Mouse (Mus musculus): ENCODE measurements around the gene Tmc8. TPM values are rescaled to one million over a fixed set of nuclear protein-coding genes. Genes with fewer than 3 reads are reported as not detected.

The Tmc8 gene
- polyA plus RNA-seq, 1 experiment from 2014 or later, result 5.2 TPM

DNA sequence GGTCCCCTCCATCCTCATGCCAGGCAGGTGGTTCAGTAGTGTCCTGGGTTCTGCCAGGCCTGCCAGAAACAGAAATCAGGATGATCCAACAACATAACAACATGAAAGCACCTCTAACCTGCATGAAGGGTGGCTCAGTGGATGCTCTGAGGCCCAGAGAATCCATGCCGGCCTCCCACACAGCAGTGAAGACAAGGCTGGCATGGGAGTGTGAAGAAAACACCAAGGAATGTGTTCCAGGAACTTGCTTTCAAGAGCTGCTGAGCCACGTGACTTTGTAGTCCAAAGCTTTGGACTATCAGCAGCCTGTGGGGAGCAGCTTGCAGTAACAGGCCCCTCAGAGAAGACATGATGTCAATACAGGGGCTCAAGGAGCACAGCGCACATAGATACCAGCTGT is 15.6 kb upstream of the Tmc8 start:
- Histone ChIP-seq H3K4me2 (ENCODE audit: low read length) (no peak overlapping the region), H3K9ac (ENCODE audit: low read length) (no peak overlapping the region), H3K27ac (ENCODE audit: low read depth) (no peak overlapping the region), H3K9me3 (ENCODE audit: control insufficient read depth, low read length) (no peaks in the 10 kb centered on the region), H3K27me3 (replicated peaks; ENCODE audit: control insufficient read depth, insufficient read depth, low read length) (no peaks in the 10 kb centered on the region), H3K4me1 (replicated peaks; ENCODE audit: control insufficient read depth, insufficient read depth, low read length) (0 out of 2 replicates have a peak, but pooled peaks cover 4% of the 10 kb centered on the region), H3K4me3 (ENCODE audit: low read depth, low read length) (no peak overlapping the region), H3K36me3 (ENCODE audit: control insufficient read depth, insufficient read depth, low read length) (peaks cover 40% of the 10 kb centered on the region)
- ATAC-seq (replicated peaks; ENCODE audit: low FRiP score, low TSS enrichment, low read depth), result no peak
- WGBS, result 86% methylated on average over 3 of the region's 3 CpGs
- DNase-seq (ENCODE audit: low spot score), result no peak

DNA sequence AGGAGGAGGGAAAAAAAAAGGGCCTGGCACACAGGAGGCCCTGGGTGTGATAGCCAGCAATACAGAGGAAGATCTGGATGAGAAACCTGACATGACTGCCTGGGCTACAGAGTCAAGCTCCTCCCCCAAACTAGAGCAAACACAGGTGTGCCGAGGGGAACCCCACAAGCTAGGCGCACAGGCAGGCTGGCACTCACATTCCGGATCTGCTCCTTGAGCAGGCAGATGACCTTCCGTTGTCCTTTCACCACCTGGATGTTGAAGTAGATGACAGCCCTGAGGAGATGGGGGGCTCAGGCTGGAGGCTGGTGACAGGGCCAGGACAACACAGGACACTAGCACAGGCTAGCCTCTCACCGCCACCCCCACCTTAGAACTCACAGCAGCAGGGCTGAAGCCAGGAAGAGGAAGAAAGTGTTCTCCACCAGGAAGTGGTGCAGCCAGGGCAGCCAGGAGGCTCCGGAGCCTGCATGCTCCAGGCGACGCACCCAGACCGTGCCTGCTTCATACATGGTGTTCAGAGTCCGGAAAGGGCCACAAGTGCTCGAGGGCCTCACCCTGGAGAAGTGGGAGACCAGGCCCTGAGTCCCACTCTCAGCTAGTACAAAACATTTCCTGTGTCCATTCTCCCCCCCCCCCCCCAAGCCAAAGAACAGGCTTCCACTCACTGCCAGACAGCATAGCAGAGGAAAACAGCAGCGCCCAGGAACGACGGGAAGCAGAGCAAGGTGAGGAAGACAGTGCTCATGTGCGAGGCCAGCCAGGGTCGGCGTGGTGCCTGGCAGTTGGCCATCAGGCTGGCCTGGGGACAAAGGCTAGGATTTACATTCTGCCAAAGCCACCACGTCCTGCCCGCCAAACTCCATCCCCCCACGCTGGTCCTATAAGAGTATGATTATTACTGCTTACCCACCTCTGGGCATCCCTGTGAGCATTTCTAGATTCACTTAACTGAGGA is 12.9 kb upstream of the Tmc8 start:
- no peaks in the 10 kb centered on the region for H3K27me3 ChIP-seq (replicated peaks; ENCODE audit: control insufficient read depth, insufficient read depth, low read length)
- DNase-seq (ENCODE audit: low spot score), result no peak
- 0 out of 2 replicates have a peak overlapping the region, but pooled peaks have one; percentile 11 for H3K27ac ChIP-seq (ENCODE audit: low read depth)
- no peak overlapping the region for H3K4me2 ChIP-seq (ENCODE audit: low read length)
- 0 out of 2 replicates have a peak, but pooled peaks cover 4% of the 10 kb centered on the region for H3K4me1 ChIP-seq (replicated peaks; ENCODE audit: control insufficient read depth, insufficient read depth, low read length)
- ATAC-seq (replicated peaks; ENCODE audit: low FRiP score, low TSS enrichment, low read depth), result no peak
- 73% methylated on average over 20 of the region's 20 CpGs for WGBS
- H3K9ac ChIP-seq (ENCODE audit: low read length), result no peak overlapping the region
- H3K4me3 ChIP-seq (ENCODE audit: low read depth, low read length), result no peak overlapping the region
- peaks cover 24% of the 10 kb centered on the region for H3K36me3 ChIP-seq (ENCODE audit: control insufficient read depth, insufficient read depth, low read length)
- H3K9me3 ChIP-seq (ENCODE audit: control insufficient read depth, low read length), result no peaks in the 10 kb centered on the region

- ATAC-seq (replicated peaks; ENCODE audit: low FRiP score, low TSS enrichment, low read depth) (no peak), DNase-seq (ENCODE audit: low spot score) (no peak)
- H3K4me1 ChIP-seq (replicated peaks; ENCODE audit: control insufficient read depth, insufficient read depth, low read length), result 0 out of 2 replicates have a peak, but pooled peaks cover 4% of the 10 kb centered on the region
- H3K27ac ChIP-seq (ENCODE audit: low read depth), result 0 out of 2 replicates have a peak overlapping the region, but pooled peaks have one; percentile 11
- no peak overlapping the region for H3K4me3 ChIP-seq (ENCODE audit: low read depth, low read length)
- WGBS, result 64% methylated on average over 7 of the region's 7 CpGs
- no peak overlapping the region for H3K9ac ChIP-seq (ENCODE audit: low read length)
- H3K36me3 ChIP-seq (ENCODE audit: control insufficient read depth, insufficient read depth, low read length), result peaks cover 21% of the 10 kb centered on the region
- no peaks in the 10 kb centered on the region for H3K27me3 ChIP-seq (replicated peaks; ENCODE audit: control insufficient read depth, insufficient read depth, low read length)
- H3K4me2 ChIP-seq (ENCODE audit: low read length), result no peak overlapping the region
- H3K9me3 ChIP-seq (ENCODE audit: control insufficient read depth, low read length), result no peaks in the 10 kb centered on the region
These were observed 12.2 kb upstream of the Tmc8 start for GRCm38 (mm10) chr11:117769683-117770047.

DNA sequence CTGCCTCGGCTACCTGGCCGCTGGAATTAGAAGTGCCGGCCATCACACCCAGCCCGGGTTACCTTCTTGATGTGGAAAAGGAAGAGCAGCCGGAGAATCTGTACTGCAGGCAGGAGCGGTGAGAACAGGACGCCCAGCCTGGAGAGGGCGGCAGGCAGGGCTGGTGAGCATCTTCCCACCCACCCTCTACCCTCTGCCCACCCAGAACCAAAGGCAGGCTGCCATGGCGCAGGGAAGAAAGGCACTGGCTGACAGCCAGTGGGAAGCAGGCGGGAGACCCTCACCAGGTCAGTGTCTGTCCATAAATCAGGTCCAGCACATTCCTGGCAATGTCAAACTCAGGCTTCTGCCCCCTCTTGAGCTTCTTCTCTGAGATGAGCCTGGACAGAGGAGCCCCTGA is 11.5 kb upstream of the Tmc8 start:
- 0 out of 2 replicates have a peak, but pooled peaks have one; percentile 25 for ATAC-seq (replicated peaks; ENCODE audit: low FRiP score, low TSS enrichment, low read depth)
- Histone ChIP-seq H3K4me3 (ENCODE audit: low read depth, low read length) (no peak overlapping the region), H3K9me3 (ENCODE audit: control insufficient read depth, low read length) (no peaks in the 10 kb centered on the region), H3K27ac (ENCODE audit: low read depth) (no peak overlapping the region), H3K36me3 (ENCODE audit: control insufficient read depth, insufficient read depth, low read length) (peaks cover 17% of the 10 kb centered on the region), H3K27me3 (replicated peaks; ENCODE audit: control insufficient read depth, insufficient read depth, low read length) (no peaks in the 10 kb centered on the region), H3K4me1 (replicated peaks; ENCODE audit: control insufficient read depth, insufficient read depth, low read length) (0 out of 2 replicates have a peak, but pooled peaks cover 4% of the 10 kb centered on the region), H3K9ac (ENCODE audit: low read length) (no peak overlapping the region), H3K4me2 (ENCODE audit: low read length) (no peak overlapping the region)
- no peak for DNase-seq (ENCODE audit: low spot score)
- 71% methylated on average over 10 of the region's 10 CpGs for WGBS

DNA sequence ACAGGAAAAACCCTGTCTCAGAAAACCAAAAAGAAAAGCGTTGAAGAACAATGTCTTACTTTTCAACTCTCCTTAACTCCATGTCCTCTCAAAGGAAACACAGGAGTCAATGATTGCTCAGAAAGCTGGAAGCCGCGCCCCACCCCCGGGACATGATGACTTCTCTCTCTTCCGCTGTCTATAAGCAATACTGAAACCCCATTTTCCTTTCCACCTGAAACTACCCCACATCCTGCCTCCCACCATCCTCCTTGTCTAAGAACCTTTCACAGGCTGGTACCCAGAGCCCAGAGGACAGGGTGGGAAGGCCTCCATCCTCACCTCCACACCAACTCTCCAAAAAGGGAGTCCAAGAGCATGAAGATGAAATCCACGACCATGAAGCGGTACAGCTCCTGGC is 9.5 kb upstream of the Tmc8 start:
- H3K4me2 ChIP-seq (ENCODE audit: low read length), result no peak overlapping the region
- H3K27ac ChIP-seq (ENCODE audit: low read depth), result no peak overlapping the region
- no peaks in the 10 kb centered on the region for H3K9me3 ChIP-seq (ENCODE audit: control insufficient read depth, low read length)
- H3K4me3 ChIP-seq (ENCODE audit: low read depth, low read length), result no peak overlapping the region
- no peaks in the 10 kb centered on the region for H3K27me3 ChIP-seq (replicated peaks; ENCODE audit: control insufficient read depth, insufficient read depth, low read length)
- WGBS, result 94% methylated on average over 7 of the region's 7 CpGs
- DNase-seq (ENCODE audit: low spot score) (no peak), ATAC-seq (replicated peaks; ENCODE audit: low FRiP score, low TSS enrichment, low read depth) (no peak)
- H3K9ac ChIP-seq (ENCODE audit: low read length), result no peak overlapping the region
- H3K4me1 ChIP-seq (replicated peaks; ENCODE audit: control insufficient read depth, insufficient read depth, low read length), result 0 out of 2 replicates have a peak, but pooled peaks cover 4% of the 10 kb centered on the region
- H3K36me3 ChIP-seq (ENCODE audit: control insufficient read depth, insufficient read depth, low read length), result peaks cover 14% of the 10 kb centered on the region

DNA sequence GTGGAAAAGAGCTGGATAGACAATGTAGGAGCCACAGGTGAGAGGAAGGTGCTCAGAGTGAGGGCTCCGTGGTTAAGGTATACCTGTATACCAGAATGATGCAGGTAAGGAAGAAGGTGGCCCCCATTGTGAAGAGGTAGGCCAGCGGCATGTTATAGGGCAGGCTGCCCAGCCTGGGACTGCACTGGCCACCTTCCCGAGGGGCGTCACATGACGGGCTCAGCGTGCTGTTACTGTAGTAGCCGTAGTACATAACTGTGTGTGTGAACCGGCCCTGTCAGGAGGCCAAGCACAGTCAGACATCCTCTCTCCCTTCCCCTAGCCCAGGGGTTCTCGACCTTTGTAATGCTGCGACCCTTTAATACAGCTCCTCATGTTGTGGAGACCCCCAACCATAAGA is 7.0 kb upstream of the Tmc8 start:
- H3K27me3 ChIP-seq (replicated peaks; ENCODE audit: control insufficient read depth, insufficient read depth, low read length), result no peaks in the 10 kb centered on the region
- H3K4me2 ChIP-seq (ENCODE audit: low read length), result no peak overlapping the region
- peaks cover 14% of the 10 kb centered on the region; the same call in 1 of the 2 replicates for H3K36me3 ChIP-seq (ENCODE audit: control insufficient read depth, insufficient read depth, low read length)
- 91% methylated on average over 10 of the region's 10 CpGs for WGBS
- H3K9me3 ChIP-seq (ENCODE audit: control insufficient read depth, low read length), result no peaks in the 10 kb centered on the region
- H3K9ac ChIP-seq (ENCODE audit: low read length), result no peak overlapping the region
- DNase-seq (ENCODE audit: low spot score) (no peak), ATAC-seq (replicated peaks; ENCODE audit: low FRiP score, low TSS enrichment, low read depth) (no peak)
- H3K4me1 ChIP-seq (replicated peaks; ENCODE audit: control insufficient read depth, insufficient read depth, low read length), result peaks cover 10% of the 10 kb centered on the region
- no peak overlapping the region for H3K4me3 ChIP-seq (ENCODE audit: low read depth, low read length)
- no peak overlapping the region for H3K27ac ChIP-seq (ENCODE audit: low read depth)

GRCm38 (mm10) chr11:117775540-117775939 is 6.3 kb upstream of the Tmc8 start:
- WGBS, result 90% methylated on average over 13 of the region's 13 CpGs
- ATAC-seq (replicated peaks; ENCODE audit: low FRiP score, low TSS enrichment, low read depth) (no peak), DNase-seq (ENCODE audit: low spot score) (no peak)
- H3K4me3 ChIP-seq (ENCODE audit: low read depth, low read length), result no peak overlapping the region
- H3K4me2 ChIP-seq (ENCODE audit: low read length), result no peak overlapping the region
- no peaks in the 10 kb centered on the region for H3K27me3 ChIP-seq (replicated peaks; ENCODE audit: control insufficient read depth, insufficient read depth, low read length)
- H3K27ac ChIP-seq (ENCODE audit: low read depth), result no peak overlapping the region
- H3K4me1 ChIP-seq (replicated peaks; ENCODE audit: control insufficient read depth, insufficient read depth, low read length), result peaks cover 13% of the 10 kb centered on the region
- peaks cover 14% of the 10 kb centered on the region; the same call in 1 of the 2 replicates for H3K36me3 ChIP-seq (ENCODE audit: control insufficient read depth, insufficient read depth, low read length)
- no peak overlapping the region for H3K9ac ChIP-seq (ENCODE audit: low read length)
- no peaks in the 10 kb centered on the region for H3K9me3 ChIP-seq (ENCODE audit: control insufficient read depth, low read length)

- H3K9ac ChIP-seq (ENCODE audit: low read length), result no peak overlapping the region
- no peak overlapping the region for H3K4me3 ChIP-seq (ENCODE audit: low read depth, low read length)
- ATAC-seq (replicated peaks; ENCODE audit: low FRiP score, low TSS enrichment, low read depth) (no peak), DNase-seq (ENCODE audit: low spot score) (no peak)
- H3K27ac ChIP-seq (ENCODE audit: low read depth), result no peak overlapping the region
- peaks cover 20% of the 10 kb centered on the region for H3K4me1 ChIP-seq (replicated peaks; ENCODE audit: control insufficient read depth, insufficient read depth, low read length)
- H3K9me3 ChIP-seq (ENCODE audit: control insufficient read depth, low read length), result no peaks in the 10 kb centered on the region
- WGBS, result 91% methylated on average over 14 of the region's 14 CpGs
- H3K36me3 ChIP-seq (ENCODE audit: control insufficient read depth, insufficient read depth, low read length), result peaks cover 14% of the 10 kb centered on the region; the same call in 1 of the 2 replicates
- H3K27me3 ChIP-seq (replicated peaks; ENCODE audit: control insufficient read depth, insufficient read depth, low read length), result no peaks in the 10 kb centered on the region
- H3K4me2 ChIP-seq (ENCODE audit: low read length), result no peak overlapping the region
These were observed 5.6 kb upstream of the Tmc8 start for GRCm38 (mm10) chr11:117776085-117776792.
